Mouse (Mus musculus): Measurements from ENCODE around the gene Dpp4.

DNA sequence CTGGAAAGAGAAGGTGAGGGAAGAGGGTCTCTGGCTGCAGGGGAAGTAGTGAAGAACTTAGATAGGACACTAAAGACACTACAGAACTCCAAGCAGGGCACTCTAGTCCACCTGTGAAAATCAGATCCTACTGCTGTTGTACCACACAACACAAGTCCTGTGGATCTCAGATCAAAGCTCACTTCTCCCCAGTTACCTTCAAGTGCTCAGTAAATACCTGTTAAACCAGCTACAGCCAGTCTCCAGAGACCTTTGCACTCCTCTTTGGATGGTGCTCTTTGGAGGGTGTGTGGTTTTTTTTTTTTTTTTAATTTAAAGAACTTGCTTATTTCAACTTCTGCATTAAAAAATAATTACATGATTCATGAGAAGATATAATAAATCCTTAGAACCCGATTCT, 5.2 kb upstream of the Dpp4 start:
- no peak for TF ChIP-seq EP300 (IDR thresholded peaks at IDR 0.05; ENCODE audit: low read depth)
- no peak for TF ChIP-seq CTCF (IDR thresholded peaks at IDR 0.05; ENCODE audit: low read depth)
